Mouse (Mus musculus): ENCODE results near the gene Hdac9.

Hdac9 gene

DNA sequence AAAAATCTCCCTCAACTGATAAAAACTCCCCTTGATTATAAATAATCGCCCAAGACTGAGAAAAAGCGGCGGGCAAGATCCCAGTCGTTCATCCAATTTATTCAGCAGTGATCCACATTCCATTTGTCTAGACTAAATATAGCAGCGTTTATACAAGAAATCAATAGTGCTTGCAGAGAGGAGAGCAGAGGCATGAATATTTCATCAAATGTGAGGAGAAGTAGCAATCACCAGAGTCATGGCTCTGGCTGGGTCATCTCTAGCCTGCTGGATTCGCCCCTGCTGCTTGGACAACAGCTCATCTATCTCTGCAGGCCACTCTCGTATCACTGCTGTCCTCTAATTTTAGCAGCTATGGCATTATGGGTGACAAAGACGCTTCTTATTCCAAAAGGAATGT lies 476.0 kb downstream of the Hdac9 start:
- in situ Hi-C loops (cut with MboI; ENCODE audit: unreplicated experiment in 2 of 2) = loop anchor here in 1 of 2 experiments (10.0 kb wide), 1 partner anchor 744 kb away; no protein-coding TSS in a partner anchor

DNA sequence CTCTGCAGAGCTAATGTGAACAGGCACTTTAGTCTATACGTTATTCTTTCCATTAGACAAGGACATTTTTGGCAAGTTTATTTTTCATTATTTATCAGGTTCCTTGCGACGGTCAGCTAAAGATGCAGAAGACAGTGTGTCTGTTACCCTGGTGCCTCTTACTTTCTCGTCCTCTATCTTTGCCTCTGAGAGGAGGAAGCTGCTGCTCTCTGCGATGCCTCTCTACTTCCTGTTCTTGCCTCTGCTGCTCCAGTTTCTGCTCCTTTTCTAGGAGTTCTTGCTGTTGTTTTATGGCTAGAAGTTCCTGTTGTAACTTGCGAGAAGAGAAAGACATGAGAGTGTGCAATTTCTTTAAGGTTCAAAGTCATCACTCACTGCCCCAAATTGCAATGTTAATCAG lies 484.0 kb downstream of the Hdac9 start:
- in situ Hi-C loops (cut with MboI; ENCODE audit: unreplicated experiment in 2 of 2) = no loop called here

DNA sequence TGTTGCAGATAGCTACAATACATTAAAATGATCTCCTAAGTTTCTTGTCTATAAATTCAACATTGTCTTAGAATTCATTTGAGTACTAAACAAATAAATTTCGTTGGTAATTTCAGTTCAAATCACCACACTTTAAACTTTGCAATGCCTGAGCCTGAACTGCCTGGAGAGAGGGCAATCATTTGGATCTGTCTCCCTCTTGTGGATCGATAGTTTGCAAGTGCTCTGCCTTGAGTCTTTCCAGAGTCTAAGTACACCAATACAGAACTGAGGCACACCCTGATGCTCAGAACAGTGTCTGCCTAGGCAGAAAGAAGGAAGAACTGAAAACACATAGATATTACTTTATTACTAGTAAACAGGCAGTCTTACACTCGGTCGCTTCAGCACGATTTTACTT lies 484.4 kb downstream of the Hdac9 start:
- in situ Hi-C loops (cut with MboI; ENCODE audit: unreplicated experiment in 2 of 2) = no loop called here

DNA sequence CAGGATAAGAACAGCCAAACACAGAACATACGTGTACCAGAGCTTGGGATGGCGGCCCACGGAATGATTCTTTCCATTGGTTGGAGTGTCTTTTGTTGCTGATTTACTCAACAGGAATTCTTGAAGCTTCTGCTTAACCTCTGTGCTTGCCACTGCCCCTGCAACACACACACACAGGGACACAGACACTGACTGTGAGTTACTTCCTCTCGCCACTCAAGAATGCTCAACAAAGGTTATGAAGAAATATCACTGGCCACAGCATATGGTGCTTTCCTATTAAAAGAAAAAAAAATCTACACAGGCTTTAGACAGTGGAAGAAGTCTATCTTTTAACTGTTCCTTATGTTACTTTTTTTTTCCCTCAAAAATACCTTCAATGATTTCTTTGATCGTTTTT lies 485.1 kb downstream of the Hdac9 start:
- in situ Hi-C loops (cut with MboI; ENCODE audit: unreplicated experiment in 2 of 2) = no loop called here

DNA sequence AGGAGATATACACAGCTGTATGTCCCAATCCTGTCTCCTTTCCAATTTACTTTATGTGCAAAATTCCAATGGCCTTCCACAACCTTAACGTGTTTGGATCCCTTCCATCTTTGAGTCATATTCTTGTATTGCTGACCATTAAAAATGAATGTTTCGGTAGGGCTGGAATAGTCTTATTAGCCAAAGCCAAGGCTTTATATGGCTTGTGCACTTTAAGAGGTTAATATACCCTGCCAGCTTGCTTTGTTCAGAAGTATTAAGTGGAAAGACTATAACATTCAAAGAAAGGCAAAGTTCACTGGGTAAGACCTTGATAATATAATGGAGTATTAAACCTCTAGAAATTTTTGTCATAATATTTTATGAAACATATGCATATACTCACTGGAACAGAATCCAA lies 491.4 kb downstream of the Hdac9 start:
- in situ Hi-C loops (cut with MboI; ENCODE audit: unreplicated experiment in 2 of 2) = no loop called here

DNA sequence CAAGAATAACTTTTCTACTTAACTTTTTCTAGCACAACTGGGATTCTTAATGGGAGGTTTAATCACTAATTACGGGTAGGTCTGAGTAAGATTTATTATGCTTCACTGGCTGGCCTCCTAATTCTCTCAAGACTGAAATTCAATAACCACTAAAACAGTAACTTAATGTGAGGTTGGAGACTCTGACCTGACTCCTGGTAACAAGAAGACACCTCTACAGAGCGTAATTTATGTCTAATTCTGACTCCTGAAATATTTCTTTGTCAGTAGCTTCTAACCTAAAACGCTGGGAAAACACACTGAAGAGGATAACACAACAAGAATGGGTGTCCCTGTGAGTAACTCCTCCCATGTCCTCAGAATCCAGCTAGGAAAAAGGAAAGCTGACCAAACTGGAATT lies 508.8 kb downstream of the Hdac9 start:
- in situ Hi-C loops (cut with MboI; ENCODE audit: unreplicated experiment in 2 of 2) = no loop called here

DNA sequence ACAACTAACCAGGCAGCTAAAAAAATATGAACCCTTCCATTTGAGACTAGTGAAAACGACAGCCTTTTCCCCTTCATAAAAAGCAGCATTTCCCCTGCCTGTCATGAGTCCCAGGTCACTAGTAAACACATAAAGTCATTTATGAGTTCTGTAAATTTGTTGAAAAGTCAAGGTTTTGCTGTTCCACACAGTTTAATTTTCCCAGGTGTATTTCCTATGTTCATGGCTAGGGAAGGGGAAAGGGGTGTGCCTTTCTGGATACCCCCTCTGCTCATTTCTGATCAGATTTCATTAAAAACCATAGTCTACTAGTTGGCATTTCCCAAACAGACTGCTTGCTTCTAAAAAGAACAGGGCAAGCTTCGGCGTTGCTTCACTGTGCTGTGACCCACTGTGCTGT lies 509.8 kb downstream of the Hdac9 start:
- in situ Hi-C loops (cut with MboI; ENCODE audit: unreplicated experiment in 2 of 2) = no loop called here

DNA sequence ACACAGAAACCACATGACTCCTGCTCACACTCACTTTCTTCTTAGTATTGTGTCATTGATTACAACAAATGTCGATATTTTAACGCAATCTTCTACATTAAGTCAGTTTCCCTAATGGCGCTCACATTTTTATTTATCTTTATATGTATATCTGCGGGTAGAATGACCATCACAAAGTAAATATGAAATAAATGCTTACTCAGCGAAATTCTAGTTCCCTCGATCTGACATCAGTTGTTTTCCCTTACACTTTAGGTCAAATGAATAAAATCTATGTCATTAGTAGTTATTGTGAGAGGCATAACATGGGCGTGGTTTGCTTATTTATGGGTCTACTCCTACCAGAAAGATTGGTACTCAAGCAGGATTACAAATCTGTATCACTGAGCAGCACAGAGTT lies 514.8 kb downstream of the Hdac9 start:
- in situ Hi-C loops (cut with MboI; ENCODE audit: unreplicated experiment in 2 of 2) = no loop called here

DNA sequence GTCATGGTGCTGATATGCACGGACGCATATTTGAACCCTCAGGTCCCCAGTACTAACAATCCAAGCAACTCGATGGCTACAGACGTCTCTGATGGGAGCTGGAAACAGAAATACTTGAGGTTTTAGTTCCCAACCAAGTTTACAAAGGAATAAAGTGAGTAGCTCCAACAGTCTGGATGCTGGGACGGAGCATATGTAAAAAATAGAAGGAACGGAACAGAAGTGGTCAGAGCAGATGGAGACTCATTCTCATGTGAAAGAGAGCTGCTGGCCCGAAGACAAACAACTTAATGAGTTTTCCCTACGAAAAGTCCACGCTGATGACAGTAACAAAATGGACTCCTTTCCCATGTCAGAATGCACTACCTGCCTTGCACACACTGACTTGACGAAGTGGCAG lies 518.3 kb downstream of the Hdac9 start:
- in situ Hi-C loops (cut with MboI; ENCODE audit: unreplicated experiment in 2 of 2) = no loop called here

DNA sequence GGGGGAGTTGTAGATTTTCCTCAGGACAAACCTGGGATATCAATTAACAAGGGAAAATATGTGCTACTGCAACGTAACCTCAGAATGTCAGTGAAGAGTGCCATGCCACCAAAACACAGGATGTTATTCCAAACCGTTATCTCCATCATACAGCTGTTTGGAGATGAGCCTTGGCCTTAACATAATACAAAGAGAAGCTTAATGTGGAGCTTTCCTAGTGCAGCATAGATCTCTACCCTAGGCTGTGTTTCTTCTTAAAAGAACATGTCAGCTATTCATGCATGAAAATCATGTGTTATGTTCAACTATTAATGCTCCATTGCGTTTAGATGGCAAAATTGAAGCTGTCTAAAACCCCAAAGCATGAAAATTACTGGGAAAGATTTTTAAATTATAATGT lies 522.6 kb downstream of the Hdac9 start:
- in situ Hi-C loops (cut with MboI; ENCODE audit: unreplicated experiment in 2 of 2) = no loop called here

DNA sequence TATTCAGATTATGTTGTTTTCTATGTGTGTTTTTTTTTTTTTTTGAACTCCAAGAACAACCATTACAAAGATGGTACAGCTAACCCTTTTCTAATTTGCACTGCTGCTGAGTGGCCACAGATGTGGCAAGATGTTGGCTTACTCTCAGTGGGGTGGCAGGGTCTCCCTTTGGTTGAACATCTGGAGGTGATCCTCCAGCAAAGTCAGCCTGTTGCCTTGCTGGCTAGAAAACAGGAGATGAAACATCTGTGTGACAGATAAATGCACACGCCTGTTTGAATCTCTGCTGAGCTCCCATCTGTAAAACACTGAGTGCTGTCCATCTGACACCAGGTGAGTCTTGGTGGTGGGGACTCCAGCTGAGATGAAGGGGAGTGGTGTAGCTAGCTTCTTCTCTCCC lies 537.2 kb downstream of the Hdac9 start:
- in situ Hi-C loops (cut with MboI; ENCODE audit: unreplicated experiment in 2 of 2) = no loop called here

DNA sequence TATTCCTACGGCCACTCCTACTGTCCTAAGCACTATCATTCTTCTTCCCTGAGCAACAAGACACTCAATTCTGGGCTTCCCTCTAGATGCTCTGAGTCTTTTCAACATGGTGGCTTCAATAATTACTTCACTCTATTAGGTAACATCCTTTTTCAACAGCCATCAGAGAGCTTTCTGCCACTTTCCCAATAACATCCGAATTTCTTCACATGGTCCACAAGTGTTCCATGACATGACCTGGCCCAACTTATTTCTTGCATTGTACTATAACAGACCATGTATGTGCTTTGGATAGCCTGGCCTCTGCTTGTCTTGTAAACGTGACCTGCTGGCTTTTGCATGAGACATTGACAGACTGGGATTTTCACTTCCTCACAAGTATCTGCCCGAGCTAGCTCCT lies 538.3 kb downstream of the Hdac9 start:
- in situ Hi-C loops (cut with MboI; ENCODE audit: unreplicated experiment in 2 of 2) = no loop called here

DNA sequence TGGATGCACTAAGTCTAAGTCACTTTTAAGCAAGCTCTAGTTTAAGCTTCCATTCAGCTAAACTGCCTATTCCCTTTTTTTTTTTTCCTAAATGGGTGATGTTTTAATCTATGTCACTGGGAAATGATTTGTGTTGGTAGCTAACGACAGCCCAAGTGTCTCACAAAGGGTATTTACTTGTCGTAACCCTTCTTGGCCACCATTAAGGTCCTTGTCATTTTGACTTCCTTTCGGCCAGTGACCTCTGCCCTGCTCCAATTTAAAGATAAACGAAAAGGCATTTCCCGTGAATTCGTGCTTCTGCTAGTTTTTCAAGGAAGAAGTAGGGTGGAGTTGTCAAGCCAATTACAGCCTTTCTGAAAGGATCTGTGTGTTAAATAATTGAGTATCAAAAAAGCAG lies 565.0 kb downstream of the Hdac9 start:
- in situ Hi-C loops (cut with MboI; ENCODE audit: unreplicated experiment in 2 of 2) = no loop called here

DNA sequence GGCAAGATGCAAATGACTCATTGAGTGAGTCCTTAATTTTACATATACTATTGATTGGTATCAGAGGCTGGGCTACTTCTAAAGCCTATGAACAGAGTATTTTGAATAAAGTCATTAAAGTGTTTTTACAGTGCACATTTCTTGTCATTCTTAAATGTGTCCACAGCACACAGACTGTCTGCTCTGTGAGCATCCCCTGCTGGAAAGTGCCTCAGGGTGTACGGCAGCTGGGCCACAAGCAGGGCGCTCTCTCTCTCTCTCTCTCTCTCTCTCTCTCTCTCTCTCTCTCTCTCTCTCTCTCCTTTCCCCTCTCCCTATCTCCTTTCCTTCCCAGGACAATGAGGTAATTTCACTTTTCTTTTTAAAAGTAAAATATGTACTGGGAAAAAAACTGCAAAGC lies 569.4 kb downstream of the Hdac9 start:
- in situ Hi-C loops (cut with MboI; ENCODE audit: unreplicated experiment in 2 of 2) = no loop called here

DNA sequence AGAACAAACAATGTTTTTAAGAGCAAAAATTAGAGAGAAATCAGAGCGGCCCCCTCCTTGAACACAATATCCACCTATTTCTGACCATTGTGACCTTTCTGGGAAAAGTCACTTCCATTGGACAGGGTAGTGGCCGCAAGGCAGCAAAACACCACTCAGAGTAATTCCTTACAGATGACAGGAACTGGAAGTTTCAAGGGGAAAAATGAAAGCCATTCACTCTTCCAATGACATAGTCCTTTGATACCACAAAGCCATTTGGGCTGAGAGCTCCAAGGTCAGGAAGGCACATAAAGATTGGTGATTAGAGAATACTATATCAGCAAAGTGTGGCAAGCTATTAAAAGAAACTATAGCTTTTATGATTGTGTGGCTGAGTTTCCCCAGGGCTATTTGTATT lies 574.1 kb downstream of the Hdac9 start:
- in situ Hi-C loops (cut with MboI; ENCODE audit: unreplicated experiment in 2 of 2) = no loop called here

DNA sequence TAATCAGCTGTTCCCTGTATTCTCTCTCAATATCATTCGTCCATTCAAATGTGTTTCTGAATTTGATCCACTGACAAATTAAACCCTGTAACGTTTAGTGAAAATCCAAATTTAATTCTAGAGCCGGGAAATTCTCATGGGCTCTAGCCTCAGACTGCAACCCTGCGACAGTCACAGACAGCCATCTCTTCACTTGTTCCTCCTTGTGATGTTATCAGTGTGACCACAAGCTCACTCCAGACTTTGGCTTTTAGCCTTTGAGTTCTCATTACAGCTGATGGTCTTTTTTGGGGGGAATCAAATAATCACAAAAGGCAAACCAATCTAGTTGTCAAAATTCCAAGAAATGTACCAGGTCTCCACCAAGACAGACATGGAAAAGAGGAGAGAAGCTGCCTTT lies 578.0 kb downstream of the Hdac9 start:
- in situ Hi-C loops (cut with MboI; ENCODE audit: unreplicated experiment in 2 of 2) = no loop called here

DNA sequence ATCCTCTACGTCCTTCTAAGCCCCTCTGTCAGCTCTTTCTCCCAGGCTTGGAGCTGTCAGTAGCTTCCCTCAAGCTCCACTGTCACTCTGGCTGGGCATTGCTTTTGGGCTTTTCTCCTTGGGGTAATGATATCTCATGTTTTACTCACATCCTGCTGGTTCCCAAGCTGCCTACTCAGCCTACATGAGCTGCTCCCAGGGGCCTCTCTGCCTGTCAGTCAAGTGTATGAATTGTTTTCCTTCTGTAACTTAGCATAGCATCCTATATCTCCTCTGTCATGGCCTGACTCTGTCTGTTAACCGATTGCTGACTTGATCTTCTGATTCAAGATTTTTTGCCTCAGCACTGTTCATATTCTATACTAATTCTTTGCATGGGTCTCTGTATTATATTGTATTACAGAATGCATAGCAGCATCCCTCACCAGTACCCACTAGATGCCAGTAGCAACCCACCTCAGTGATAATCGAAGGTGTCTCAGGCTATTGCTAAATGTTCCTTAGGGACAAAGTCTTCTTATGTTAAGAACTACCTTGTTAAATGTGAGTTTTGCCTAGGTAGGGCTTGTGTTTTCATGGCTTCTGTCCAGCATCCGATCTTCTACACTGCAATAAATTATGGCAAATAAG lies 582.3 kb downstream of the Hdac9 start:
- in situ Hi-C loops (cut with MboI; ENCODE audit: unreplicated experiment in 2 of 2) = no loop called here

DNA sequence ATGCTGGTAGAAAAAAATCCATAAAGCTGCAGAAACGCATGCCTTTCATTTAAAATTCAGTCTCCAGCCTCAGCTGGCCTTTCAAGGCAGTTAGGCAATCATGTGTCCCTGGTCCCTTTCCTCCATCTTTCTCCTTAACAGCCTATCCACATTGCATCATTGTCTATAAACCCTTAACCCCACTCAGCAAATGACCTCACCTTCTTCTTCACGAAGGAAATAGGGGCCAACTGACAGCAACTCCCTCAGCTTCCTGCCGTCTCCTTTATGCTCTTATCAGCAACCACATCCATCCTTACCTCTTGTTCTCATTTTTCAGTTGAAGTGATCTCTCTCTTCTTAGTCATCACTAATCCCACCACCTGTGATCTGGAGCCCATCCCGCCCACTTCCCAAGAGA lies 584.0 kb downstream of the Hdac9 start:
- in situ Hi-C loops (cut with MboI; ENCODE audit: unreplicated experiment in 2 of 2) = no loop called here

DNA sequence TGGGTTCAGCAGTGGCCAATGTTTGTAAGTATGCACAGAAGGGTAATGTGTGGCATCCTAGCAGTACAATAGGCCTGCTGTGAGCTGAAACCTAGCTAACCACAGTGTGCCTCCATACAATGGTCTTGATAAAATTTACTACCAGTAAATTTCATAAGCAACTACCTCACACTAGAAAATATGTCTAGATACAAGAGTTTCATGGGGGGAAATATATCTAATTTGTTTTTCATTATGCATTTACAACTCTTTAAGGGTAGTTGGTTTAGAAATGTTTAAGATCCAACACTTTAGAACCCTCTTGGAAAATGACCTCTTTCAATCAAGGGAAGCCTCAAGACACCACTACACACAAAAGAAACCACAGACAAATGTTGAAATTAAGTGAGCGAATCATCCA lies 589.8 kb downstream of the Hdac9 start:
- in situ Hi-C loops (cut with MboI; ENCODE audit: unreplicated experiment in 2 of 2) = no loop called here

DNA sequence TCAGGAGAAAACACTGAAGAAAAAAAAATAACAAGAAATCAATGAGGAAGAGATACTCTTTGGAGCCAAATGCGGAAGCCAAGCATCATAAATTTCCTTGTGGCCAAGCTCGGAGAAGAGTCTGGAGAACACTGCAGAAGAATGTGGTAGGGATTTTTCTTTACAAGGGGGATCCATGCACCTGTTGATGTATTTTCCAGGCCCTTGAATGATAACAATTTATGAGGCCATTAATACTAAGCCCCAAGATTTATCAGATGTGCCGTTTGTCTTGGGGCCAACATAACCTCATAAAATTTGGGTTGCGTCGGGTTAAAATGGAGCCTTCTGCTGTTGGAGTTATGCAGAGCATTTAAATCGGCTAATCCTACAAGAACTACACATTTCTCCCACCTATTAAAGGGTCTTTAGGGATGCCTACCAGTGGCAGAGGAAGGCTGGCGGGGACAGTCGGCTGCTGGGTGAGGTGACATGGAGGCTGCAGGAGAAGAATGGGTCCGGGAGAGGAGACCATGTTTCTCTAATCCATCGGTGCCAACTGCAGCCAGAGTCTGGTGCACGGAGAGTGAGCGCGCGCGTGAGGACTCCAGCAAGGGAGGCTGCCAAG lies 604.7 kb downstream of the Hdac9 start:
- in situ Hi-C loops (cut with MboI; ENCODE audit: unreplicated experiment in 2 of 2) = no loop called here

DNA sequence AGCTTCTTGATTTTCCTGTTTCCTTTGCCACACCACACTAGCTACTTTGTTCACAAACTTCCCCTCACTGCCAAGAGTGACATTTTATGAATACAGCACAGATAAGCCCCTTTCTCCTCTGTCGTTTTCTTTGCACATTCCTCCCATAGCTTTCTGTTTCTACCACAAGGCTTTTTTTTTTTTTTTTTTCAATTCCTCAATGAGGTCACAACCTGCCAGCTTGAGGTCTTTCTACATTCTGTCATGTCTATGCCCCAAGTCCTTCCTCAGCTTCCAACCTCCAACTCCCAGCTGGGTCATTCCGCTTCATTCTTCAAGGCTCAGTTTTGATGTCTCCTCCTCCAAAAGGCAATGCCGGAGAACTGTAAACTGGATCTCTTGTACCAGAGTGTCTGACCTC lies 611.4 kb downstream of the Hdac9 start:
- in situ Hi-C loops (cut with MboI; ENCODE audit: unreplicated experiment in 2 of 2) = loop anchor here in 1 of 2 experiments (5.0 kb wide), 1 partner anchor 53 kb away; no protein-coding TSS in a partner anchor

DNA sequence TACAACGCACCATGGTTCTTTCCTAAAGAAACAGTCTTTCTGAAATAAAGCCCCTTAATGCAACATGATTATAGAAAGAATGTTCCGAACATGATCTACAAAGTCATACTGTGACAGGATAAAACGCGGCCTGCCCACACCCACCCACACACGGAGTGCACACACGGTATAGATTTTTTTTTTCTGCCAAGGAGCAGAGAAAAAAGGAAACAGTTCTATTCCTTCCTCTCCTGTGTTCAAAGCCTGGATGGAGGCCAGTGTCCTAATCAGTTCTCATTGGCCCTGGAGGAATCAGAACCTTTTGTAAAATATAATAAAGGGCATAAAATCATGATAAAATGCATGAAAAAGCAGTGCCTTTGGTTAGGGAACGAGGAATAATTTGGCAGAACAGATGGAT lies 624.5 kb downstream of the Hdac9 start:
- in situ Hi-C loops (cut with MboI; ENCODE audit: unreplicated experiment in 2 of 2) = no loop called here

DNA sequence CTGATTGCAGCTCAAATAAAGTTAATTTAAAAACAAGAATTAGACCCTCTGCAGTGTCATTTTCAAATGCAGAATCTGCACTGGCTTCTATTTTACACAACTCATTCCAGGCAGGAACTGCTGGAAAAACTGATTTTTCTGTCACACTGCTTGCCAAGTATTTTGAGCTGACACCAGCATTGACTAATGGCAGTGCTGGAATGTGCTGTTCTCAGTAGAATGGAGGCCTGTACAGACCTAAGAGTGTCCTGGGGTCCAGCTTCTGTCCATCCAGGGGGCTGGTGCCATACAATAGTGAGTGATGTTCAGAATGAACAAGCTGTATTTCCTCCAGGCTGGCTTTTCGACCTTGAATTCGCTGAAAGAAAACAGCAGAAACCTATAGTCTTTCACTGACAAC lies 629.7 kb downstream of the Hdac9 start:
- in situ Hi-C loops (cut with MboI; ENCODE audit: unreplicated experiment in 2 of 2) = no loop called here

Measured in v-Abl transformed pro-B cells (cell line).